9 mouse cellular contexts compared by ENCODE assay signal in genomic region chr7:133805614-133806175, GRCm38 (mm10). TPM values are rescaled to one million over a fixed set of nuclear protein-coding genes. Genes with fewer than 3 reads are reported as not detected.
A peak's percentile ranks its signal among the peaks of the same experiment; 100 is the strongest.
DNase-seq lines count a peak whose midpoint lies in the region; ATAC-seq and TF ChIP-seq lines count a peak whose summit lies in the region.
"Had no signal": no experiment of that assay in that cellular context is flagged by ENCODE, and none has a peak within 500 bp of the region (broad histone marks: within the 10 kb centered on the region; RNA-seq: fewer than 3 reads in every experiment).

No protein-coding gene starts in this region.

- no peak overlapping the region for H3K4me2 ChIP-seq in intestine, embryonic 16.5 days (ENCODE audit: low read depth, low read length)
- H3K4me2 ChIP-seq in midbrain, embryonic 12.5 days (replicated peaks), result no peak overlapping the region
- H3K4me2 ChIP-seq: liver, embryonic 13.5 days had no signal

- no peak overlapping the region for H3K4me3 ChIP-seq in cerebellum, adult 2 months (replicated peaks; ENCODE audit: insufficient read depth, low read depth, low read length)
- H3K4me3 ChIP-seq in intestine, embryonic 16.5 days (ENCODE audit: low read length), result no peak overlapping the region
- no peak overlapping the region for H3K4me3 ChIP-seq in midbrain, embryonic 12.5 days
- H3K4me3 ChIP-seq in testis, adult 2 months (ENCODE audit: control insufficient read depth, low read depth, low read length), result no peak overlapping the region
- H3K4me3 ChIP-seq: liver, embryonic 13.5 days had no signal

- peak; percentile 42 for DNase-seq in cerebellum, adult 11 months
- peak; percentile 61 to 72 for DNase-seq in cerebellum, adult 2 months
- peak; percentile 20 to 52 for DNase-seq in frontal cortex, postnatal 14 days (ENCODE audit: low spot score in 2 of 2)
- DNase-seq in left cerebral cortex, postnatal 14 days (ENCODE audit: low spot score in 2 of 2), result peak; percentile 49 to 76
- DNase-seq: liver, embryonic 13.5 days had no signal

- TF ChIP-seq POLR2A in cerebellum, adult 2 months (IDR thresholded peaks at IDR 0.05; ENCODE audit: borderline replicate concordance, insufficient read depth, low read length), result no peak
- TF ChIP-seq POLR2A in testis, adult 2 months (IDR thresholded peaks at IDR 0.05; ENCODE audit: control insufficient read depth, low read depth, low read length), result no peak

- no peaks in the 10 kb centered on the region for H3K9me3 ChIP-seq in intestine, embryonic 16.5 days (ENCODE audit: control insufficient read depth, low read length)
- no peaks in the 10 kb centered on the region for H3K9me3 ChIP-seq in midbrain, embryonic 12.5 days
- H3K9me3 ChIP-seq: liver, embryonic 13.5 days had no signal

- H3K36me3 ChIP-seq in intestine, embryonic 16.5 days (ENCODE audit: control insufficient read depth, insufficient read depth, low read length), result no peaks in the 10 kb centered on the region
- H3K36me3 ChIP-seq in midbrain, embryonic 12.5 days, result no peaks in the 10 kb centered on the region
- no peaks in the 10 kb centered on the region for H3K36me3 ChIP-seq in testis, adult 2 months (ENCODE audit: control insufficient read depth, insufficient read depth, low read length)
- H3K36me3 ChIP-seq: liver, embryonic 13.5 days had no signal

- H3K27me3 ChIP-seq in cerebellum, adult 2 months (ENCODE audit: control insufficient read depth, insufficient read depth, low read length), result no peaks in the 10 kb centered on the region
- H3K27me3 ChIP-seq in intestine, embryonic 16.5 days (replicated peaks; ENCODE audit: control insufficient read depth, insufficient read depth, low read length), result no peaks in the 10 kb centered on the region
- no peaks in the 10 kb centered on the region for H3K27me3 ChIP-seq in midbrain, embryonic 12.5 days
- no peaks in the 10 kb centered on the region for H3K27me3 ChIP-seq in testis, adult 2 months (ENCODE audit: control insufficient read depth, insufficient read depth, low read length)
- H3K27me3 ChIP-seq: liver, embryonic 13.5 days had no signal

- H3K4me1 ChIP-seq in cerebellum, adult 2 months (ENCODE audit: control insufficient read depth, insufficient read depth, low read length), result no peaks in the 10 kb centered on the region
- no peaks in the 10 kb centered on the region for H3K4me1 ChIP-seq in intestine, embryonic 16.5 days (ENCODE audit: control insufficient read depth, insufficient read depth, low read length)
- H3K4me1 ChIP-seq in midbrain, embryonic 12.5 days, result no peaks in the 10 kb centered on the region
- H3K4me1 ChIP-seq in testis, adult 2 months (ENCODE audit: control insufficient read depth, insufficient read depth, low read length), result no peaks in the 10 kb centered on the region
- H3K4me1 ChIP-seq: liver, embryonic 13.5 days had no signal

- no peak overlapping the region for H3K9ac ChIP-seq in intestine, embryonic 16.5 days (ENCODE audit: low read depth, low read length)
- no peak overlapping the region for H3K9ac ChIP-seq in midbrain, embryonic 12.5 days (replicated peaks)
- H3K9ac ChIP-seq: liver, embryonic 13.5 days had no signal

- intact Hi-C loops in left cerebral cortex, postnatal 14 days (cut with DNase I), result no loop called here

- no peak; the same call in 1 of the 2 replicates for ATAC-seq in cerebellum, adult (ENCODE audit: insufficient number of reproducible peaks, low FRiP score, low TSS enrichment)
- ATAC-seq in intestine, embryonic 16.5 days, result peak; percentile 79; the same call in 1 of the 2 replicates
- ATAC-seq in midbrain, embryonic 12.5 days (ENCODE audit: low FRiP score, low read depth), result peak; percentile 60; the same call in 1 of the 2 replicates

- no peak overlapping the region for H3K27ac ChIP-seq in cerebellum, adult 2 months (ENCODE audit: insufficient read depth, low read length)
- no peak overlapping the region for H3K27ac ChIP-seq in intestine, embryonic 16.5 days (ENCODE audit: low read length)
- no peak overlapping the region for H3K27ac ChIP-seq in midbrain, embryonic 12.5 days (replicated peaks)
- H3K27ac ChIP-seq in testis, adult 2 months (ENCODE audit: control insufficient read depth, insufficient read depth, low read depth, low read length), result no peak overlapping the region
- H3K27ac ChIP-seq: liver, embryonic 13.5 days had no signal

- 29% methylated on average over 7 of the region's 7 CpGs for WGBS in cerebellum, adult 2 months
- 42% methylated on average over 7 of the region's 7 CpGs for WGBS in intestine, embryonic 16.5 days
- 58% methylated on average over 7 of the region's 7 CpGs for whole genome bisulfite sequencing in midbrain, embryonic 12.5 days

- TF ChIP-seq CTCF in cerebellum, adult 2 months (IDR thresholded peaks at IDR 0.05; ENCODE audit: borderline replicate concordance, insufficient read depth, low read depth, low read length), result peak; percentile 96
- peak; percentile 78; the same call in 1 of the 2 replicates for TF ChIP-seq CTCF in testis, adult 2 months (IDR thresholded peaks at IDR 0.05; ENCODE audit: control insufficient read depth, insufficient read depth, insufficient replicate concordance, low read depth, low read length)

RNA-seq across cellular contexts. Expression of gene Dhx32, which starts 23.2 kb away (rescaled TPM):
- 25.3 and 29.6 TPM in 2 replicates for polyA plus RNA-seq in cerebellum, adult 2 months (2012; rRNA removed)
- polyA plus RNA-seq in intestine, embryonic 16.5 days (2015; fragmentation: Nextera tagmentation; extraction: Ambion mirVana), result 89.5 and 93.9 TPM in 2 replicates
- 10 to 100 TPM; 40.9 to 43.8 TPM for total RNA-seq in left cerebral cortex, postnatal 14 days (2021)
- polyA plus RNA-seq in midbrain, embryonic 12.5 days (2016; fragmentation: Nextera tagmentation; extraction: Ambion mirVana), result 61.1 and 65.8 TPM in 2 replicates
- 29.5 and 32.9 TPM in 2 replicates for polyA plus RNA-seq in testis, adult 2 months (2012; rRNA removed)

RNA-seq across cellular contexts. Expression of gene Fank1, which starts 29.0 kb away (rescaled TPM):
- 1.5 and 1.6 TPM in 2 replicates for polyA plus RNA-seq in cerebellum, adult 2 months (2012; rRNA removed)
- polyA plus RNA-seq in intestine, embryonic 16.5 days (2015; fragmentation: Nextera tagmentation; extraction: Ambion mirVana), result 0.54 and 0.56 TPM in 2 replicates
- 1 to 10 TPM; 3.8 to 3.9 TPM for total RNA-seq in left cerebral cortex, postnatal 14 days (2021)
- polyA plus RNA-seq in midbrain, embryonic 12.5 days (2016; fragmentation: Nextera tagmentation; extraction: Ambion mirVana), result 2.2 and 2.6 TPM in 2 replicates
- 202 and 217 TPM in 2 replicates for polyA plus RNA-seq in testis, adult 2 months (2012; rRNA removed)
- polyA plus RNA-seq: liver, embryonic 13.5 days had no signal

Comparison
In these comparisons a context has a peak if more than half of its experiments do, and no peak if none do; other contexts are left out.
1. RNA of gene Fank1, which starts 29.0 kb away (polyA plus RNA-seq): 202 to 217 TPM in testis, adult 2 months; 2.2 to 2.6 TPM in midbrain, embryonic 12.5 days, 1.5 to 1.6 TPM in cerebellum, adult 2 months and 0.54 to 0.56 TPM in intestine, embryonic 16.5 days; every median in the first group is over 10 times any median in the second.
2. Peak in every context shown above with its lines, with median percentiles within 50 percentile points of each other: DNase-seq.